Mouse (Mus musculus): ENCODE results near the gene Psma4. TPM values are rescaled to one million over a fixed set of nuclear protein-coding genes. Genes with fewer than 3 reads are reported as not detected.

The Psma4 gene
- polyA plus RNA-seq, 1 experiment from 2014 or later, result 372 TPM

DNA sequence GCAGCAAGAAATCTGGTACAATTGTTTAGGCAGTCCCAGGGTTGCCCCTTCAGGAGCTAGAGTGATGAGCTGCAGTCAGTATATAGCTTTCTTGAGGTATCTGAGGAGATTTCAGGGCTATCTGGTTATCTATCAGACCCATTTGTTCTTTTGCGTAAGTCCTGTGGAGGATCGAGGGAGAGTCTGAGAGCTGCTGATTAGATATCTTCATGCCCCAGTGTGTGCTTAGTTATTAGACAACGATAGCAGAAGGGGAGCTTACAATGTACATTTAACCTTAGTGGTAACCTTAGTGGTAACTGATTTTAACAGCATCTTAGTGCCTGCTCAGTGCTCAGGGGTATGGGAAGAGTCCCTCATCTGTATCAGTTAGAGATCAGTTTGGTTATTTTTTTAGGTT, 45.1 kb downstream of the Psma4 start:
- no peaks in the 10 kb centered on the region for H3K36me3 ChIP-seq (replicated peaks; ENCODE audit: control insufficient read depth, insufficient read depth, low read depth, low read length)
- H3K4me1 ChIP-seq (ENCODE audit: control insufficient read depth, insufficient read depth, low read length), result no peaks in the 10 kb centered on the region
- H3K27me3 ChIP-seq (ENCODE audit: control insufficient read depth, insufficient read depth, low read length), result no peaks in the 10 kb centered on the region
- H3K4me3 ChIP-seq (ENCODE audit: low read depth, low read length), result no peak overlapping the region
- DNase-seq (ENCODE audit: low spot score) (no peak), ATAC-seq (replicated peaks; ENCODE audit: insufficient number of reproducible peaks, low FRiP score, low TSS enrichment, low read depth) (no peak)
- no peaks in the 10 kb centered on the region for H3K9me3 ChIP-seq (replicated peaks; ENCODE audit: control insufficient read depth, low read length)
- 82% methylated on average over 3 of the region's 3 CpGs for WGBS
- no peak overlapping the region for H3K9ac ChIP-seq (replicated peaks; ENCODE audit: low read length)
- H3K27ac ChIP-seq (replicated peaks; ENCODE audit: low read depth, low read length), result no peak overlapping the region
- H3K4me2 ChIP-seq (ENCODE audit: low read depth, low read length), result no peak overlapping the region

DNA sequence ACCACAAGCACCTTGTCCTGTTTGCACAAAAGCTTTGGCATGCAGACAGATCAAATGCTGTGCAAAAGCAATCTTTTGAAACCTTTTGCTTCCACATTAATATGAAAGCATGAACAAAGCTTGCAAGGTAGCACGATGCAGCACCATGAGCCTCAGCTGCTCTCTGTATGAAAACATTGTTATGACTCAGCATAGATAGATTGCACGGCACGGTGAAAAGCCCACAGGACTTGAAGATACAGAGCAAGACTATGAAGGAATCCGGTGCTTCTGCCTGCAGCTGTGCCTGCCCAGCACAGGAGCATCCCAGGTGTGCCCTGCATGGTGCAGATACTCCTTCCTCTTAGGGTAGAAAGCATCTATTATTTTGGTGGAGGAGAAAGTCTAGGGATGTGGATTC, 53.0 kb downstream of the Psma4 start:
- H3K4me3 ChIP-seq (ENCODE audit: low read depth, low read length), result no peak overlapping the region
- 75% methylated on average over 4 of the region's 4 CpGs for WGBS
- no peaks in the 10 kb centered on the region for H3K4me1 ChIP-seq (ENCODE audit: control insufficient read depth, insufficient read depth, low read length)
- DNase-seq (ENCODE audit: low spot score) (no peak), ATAC-seq (replicated peaks; ENCODE audit: insufficient number of reproducible peaks, low FRiP score, low TSS enrichment, low read depth) (no peak)
- H3K4me2 ChIP-seq (ENCODE audit: low read depth, low read length), result no peak overlapping the region
- no peak overlapping the region for H3K27ac ChIP-seq (replicated peaks; ENCODE audit: low read depth, low read length)
- H3K36me3 ChIP-seq (replicated peaks; ENCODE audit: control insufficient read depth, insufficient read depth, low read depth, low read length), result no peaks in the 10 kb centered on the region
- no peaks in the 10 kb centered on the region for H3K27me3 ChIP-seq (ENCODE audit: control insufficient read depth, insufficient read depth, low read length)
- H3K9ac ChIP-seq (replicated peaks; ENCODE audit: low read length), result no peak overlapping the region
- H3K9me3 ChIP-seq (replicated peaks; ENCODE audit: control insufficient read depth, low read length), result no peaks in the 10 kb centered on the region

Other genes starting within 250 kb of the Psma4 start
- 196 and 206 TPM in 2 replicates for gene Wdr61, start 216.3 kb upstream of the Psma4 start, polyA plus RNA-seq (2014; fragmentation: Nextera tagmentation; extraction: Ambion mirVana)
- gene Crabp1, start 186.0 kb upstream of the Psma4 start, polyA plus RNA-seq (2014; fragmentation: Nextera tagmentation; extraction: Ambion mirVana), result 962 and 1,036 TPM in 2 replicates
- gene Ireb2, start 87.0 kb upstream of the Psma4 start, polyA plus RNA-seq (2014; fragmentation: Nextera tagmentation; extraction: Ambion mirVana), result 63.8 and 67.4 TPM in 2 replicates
- 5.8 and 6.1 TPM in 2 replicates for gene Hykk, start 33.5 kb upstream of the Psma4 start, polyA plus RNA-seq (2014; fragmentation: Nextera tagmentation; extraction: Ambion mirVana)
- 1.1 and 1.6 TPM in 2 replicates for gene AY074887, start 208 bp downstream of the Psma4 start, polyA plus RNA-seq (2014; fragmentation: Nextera tagmentation; extraction: Ambion mirVana)
- gene Chrna5, start 30.1 kb downstream of the Psma4 start, polyA plus RNA-seq (2014; fragmentation: Nextera tagmentation; extraction: Ambion mirVana), result 1.2 and 2.7 TPM in 2 replicates
- 4.4 and 6.5 TPM in 2 replicates for gene Chrna3, start 75.8 kb downstream of the Psma4 start, polyA plus RNA-seq (2014; fragmentation: Nextera tagmentation; extraction: Ambion mirVana)
- gene Chrnb4, start 98.0 kb downstream of the Psma4 start, polyA plus RNA-seq (2014; fragmentation: Nextera tagmentation; extraction: Ambion mirVana), result 0.79 and 1.7 TPM in 2 replicates
- 41.1 and 48.0 TPM in 2 replicates for gene Ube2q2, start 198.1 kb downstream of the Psma4 start, polyA plus RNA-seq (2014; fragmentation: Nextera tagmentation; extraction: Ambion mirVana)

All from embryonic facial prominence, embryonic 11.5 days (tissue).